Mouse (Mus musculus) duodenum, adult 2 months (tissue): ENCODE results near the gene Cym. TPM values are rescaled to one million over a fixed set of nuclear protein-coding genes. Genes with fewer than 3 reads are reported as not detected.

Experiments
- polyA plus RNA-seq: library from polyadenylated mRNA; depleted of rRNA; stranded (reverse); fragments of >200 nt; gene quantifications from 2 replicates; pipeline ENCODE4 v1.2.3, GENCODE M21; 2012; ENCODE audit warnings: low replicate concordance; rRNA removed

Gene Cym
- polyA plus RNA-seq, result 17.3 and 38.1 TPM in 2 replicates

GRCm38 (mm10) chr3:107221608-107222007 is at the start of gene Cym:
TSS of gene Cym (minus strand) at chr3:107221732.

GRCm38 (mm10) chr3:107239607-107240006 is 18.1 kb upstream of the Cym start, which contains the start of gene Prok1:
TSS of gene Prok1 (minus strand) at chr3:107239707.

GRCm38 (mm10) chr3:107230527-107230926 is 9.0 kb upstream of the Cym start, which contains the start of gene A630076J17Rik:
TSS of gene A630076J17Rik (plus strand) at chr3:107230614.

GRCm38 (mm10) chr3:107182756-107183155 is 38.8 kb downstream of the Cym start, which contains the start of gene Kcna10:
TSS of gene Kcna10 (plus strand) at chr3:107183056.

Other genes with a start within 250 kb of the Cym start
- 0.82 and 1.4 TPM in 2 replicates for gene Kcna3, start 185.6 kb downstream of the Cym start, polyA plus RNA-seq
- 0.30 and 0.86 TPM in 2 replicates for gene Kcna2, start 120.6 kb downstream of the Cym start, polyA plus RNA-seq
- gene Kcna10, start 38.7 kb downstream of the Cym start, polyA plus RNA-seq, result not detected in 2 replicates
- gene A630076J17Rik, start 8.9 kb upstream of the Cym start, polyA plus RNA-seq, result not detected in 2 replicates
- gene Prok1, start 18.0 kb upstream of the Cym start, polyA plus RNA-seq, result 0.14 TPM in 1 of 2 replicates, not detected in the other
- gene Lamtor5, start 57.1 kb upstream of the Cym start, polyA plus RNA-seq, result 36.8 and 61.1 TPM in 2 replicates
- 0.05 TPM in 1 of 2 replicates, not detected in the other for gene Slc16a4, start 69.5 kb upstream of the Cym start, polyA plus RNA-seq
- 2.4 TPM in 2 replicates for gene Rbm15, start 111.9 kb upstream of the Cym start, polyA plus RNA-seq
- gene Kcnc4, start 237.8 kb upstream of the Cym start, polyA plus RNA-seq, result 0.12 and 0.30 TPM in 2 replicates